Mouse (Mus musculus) bone marrow macrophage, adult 2 months (primary cell): ENCODE data around the gene Nat10.

Experiments used
- CTCF ChIP-seq: IDR thresholded peaks from 2 replicates; pipeline ENCODE4 v1.5.1; 2012; ENCODE audit warnings: low read depth, mild to moderate bottlenecking, low read length, moderate library complexity
- POLR2A ChIP-seq: IDR thresholded peaks from 2 replicates; pipeline ENCODE4 v1.6.1; 2012; ENCODE audit warnings: mild to moderate bottlenecking, low read depth, low read length, borderline replicate concordance

GRCm38 (mm10) chr2:103703865-103704264, 57.2 kb downstream of the Nat10 start:
- TF ChIP-seq POLR2A (no peak), CTCF (no peak)
